ENCODE assay signal across 8 mouse cellular contexts in the genomic region with DNA sequence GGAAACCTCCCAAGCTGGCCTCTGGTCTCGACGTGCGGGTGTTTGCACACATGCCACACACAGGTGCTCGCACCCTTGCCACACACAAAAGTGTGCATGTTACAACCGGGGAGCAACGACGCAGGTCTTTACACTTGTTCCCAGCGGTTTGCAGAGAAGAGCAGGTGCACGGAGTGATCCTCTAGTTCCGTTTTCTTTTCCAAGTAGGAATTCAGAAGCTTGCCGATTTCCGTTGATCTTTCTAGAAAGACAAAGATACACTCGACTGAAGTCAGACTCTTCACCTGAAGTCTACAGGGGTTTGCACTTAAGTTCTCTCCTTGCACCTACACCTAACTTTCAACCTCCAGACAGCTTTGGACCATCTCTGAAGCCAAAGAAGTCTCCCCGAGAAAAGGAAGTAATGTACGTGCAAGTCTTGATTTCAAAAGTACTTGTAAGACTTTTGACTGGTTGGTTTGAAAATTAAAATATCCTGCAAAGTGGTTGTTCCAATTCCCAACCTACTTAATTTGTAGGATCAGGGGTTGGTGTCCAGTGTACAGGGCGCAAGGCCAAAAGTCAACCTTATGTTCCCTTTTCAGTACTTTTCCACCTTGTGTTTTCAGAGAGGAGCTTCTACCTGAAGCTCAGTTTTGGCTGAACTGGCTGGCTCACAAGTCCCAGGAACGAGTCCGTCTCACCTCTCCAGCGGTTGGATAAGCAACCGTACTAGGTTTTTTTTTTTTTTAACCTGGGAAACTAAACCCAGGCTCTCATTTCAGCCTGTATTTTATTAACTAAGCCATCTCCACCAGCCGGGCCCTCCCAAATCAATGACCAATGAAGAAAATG. TPM values are rescaled to one million over a fixed set of nuclear protein-coding genes. Genes with fewer than 3 reads are reported as not detected.
DNase-seq lines count a peak whose midpoint lies in the region; ATAC-seq lines count a peak whose summit lies in the region.

No protein-coding gene starts in this region.

- WGBS in heart, embryonic 14.5 days, result 72% methylated on average over 21 of the region's 21 CpGs
- WGBS in hindbrain, embryonic 10.5 days, result 78% methylated on average over 21 of the region's 21 CpGs
- WGBS in midbrain, embryonic 14.5 days, result 80% methylated on average over 21 of the region's 21 CpGs

- H3K4me3 ChIP-seq in heart, embryonic 14.5 days (ENCODE audit: control insufficient read depth in 1 of 2, insufficient read depth in 1 of 2, low read depth in 1 of 2, low read length in 2 of 2), result peak overlapping the region; percentile 72 to 78
- peak overlapping the region; percentile 88 for H3K4me3 ChIP-seq in hindbrain, embryonic 10.5 days
- peak overlapping the region; percentile 70 for H3K4me3 ChIP-seq in midbrain, embryonic 14.5 days (replicated peaks; ENCODE audit: low read depth, low read length)

- H3K9ac ChIP-seq in heart, embryonic 14.5 days (ENCODE audit: low read length), result peak overlapping the region; percentile 88
- H3K9ac ChIP-seq in midbrain, embryonic 14.5 days (replicated peaks; ENCODE audit: low read length), result peak overlapping the region; percentile 60

- H3K27ac ChIP-seq in heart, embryonic 14.5 days (replicated peaks in 1 of 2; ENCODE audit: control insufficient read depth in 1 of 2, insufficient read depth in 1 of 2, low read depth in 2 of 2, low read length in 2 of 2), result peak overlapping the region in 1 of 2 experiments; percentile 88; a peak in 2 of 4 replicates
- peak overlapping the region; percentile 92 for H3K27ac ChIP-seq in hindbrain, embryonic 10.5 days
- H3K27ac ChIP-seq in midbrain, embryonic 14.5 days (replicated peaks; ENCODE audit: low read depth, low read length), result 0 out of 2 replicates have a peak overlapping the region, but pooled peaks have one; percentile 63

- H3K4me2 ChIP-seq in heart, embryonic 14.5 days (ENCODE audit: low read length), result peak overlapping the region; percentile 94
- H3K4me2 ChIP-seq in midbrain, embryonic 14.5 days (ENCODE audit: low read length), result peak overlapping the region; percentile 93

- intact Hi-C loops in heart, postnatal 14 days (cut with DNase I), result loop anchor here (5.0 kb wide), 4 partner anchors 49 to 289 kb away; a partner anchor contains a TSS

- DNase-seq in heart, postnatal 14 days, result no peak
- DNase-seq in R1 (ENCODE audit: low read depth, low spot score), result peak; percentile 10
- no peak for DNase-seq in hindbrain, embryonic 10.5 days (ENCODE audit: low spot score)
- no peak for DNase-seq in midbrain, embryonic 14.5 days
- DNase-seq in right cerebral cortex, adult 2 months (ENCODE audit: low spot score in 2 of 2), result no peak
- no peak for DNase-seq in urinary bladder, postnatal 14 days (ENCODE audit: low spot score)
- DNase-seq in frontal cortex, postnatal 14 days (ENCODE audit: low spot score in 2 of 2), result no peak

- ATAC-seq in heart, embryonic 14.5 days (ENCODE audit: insufficient number of reproducible peaks, insufficient read depth, low FRiP score, low read depth), result no peak
- no peak for ATAC-seq in midbrain, embryonic 14.5 days (ENCODE audit: low FRiP score, low TSS enrichment)

- H3K36me3 ChIP-seq in heart, embryonic 14.5 days (ENCODE audit: control insufficient read depth, insufficient read depth, low read length), result peaks cover 50% of the 10 kb centered on the region
- peaks cover 57% of the 10 kb centered on the region for H3K36me3 ChIP-seq in hindbrain, embryonic 10.5 days
- peaks cover 32% of the 10 kb centered on the region for H3K36me3 ChIP-seq in midbrain, embryonic 14.5 days (ENCODE audit: control insufficient read depth, insufficient read depth, low read length)

- peaks cover 10 to 44% of the 10 kb centered on the region in 2 experiments for H3K4me1 ChIP-seq in heart, embryonic 14.5 days (ENCODE audit: control insufficient read depth in 2 of 2, insufficient read depth in 2 of 2, low read length in 2 of 2)
- H3K4me1 ChIP-seq in hindbrain, embryonic 10.5 days (replicated peaks), result peaks cover 44% of the 10 kb centered on the region
- peaks cover 21% of the 10 kb centered on the region for H3K4me1 ChIP-seq in midbrain, embryonic 14.5 days (ENCODE audit: control insufficient read depth, insufficient read depth, low read length)

- no peaks in the 10 kb centered on the region for H3K9me3 ChIP-seq in heart, embryonic 14.5 days (ENCODE audit: control insufficient read depth, low read length)
- H3K9me3 ChIP-seq in hindbrain, embryonic 10.5 days, result no peaks in the 10 kb centered on the region
- no peaks in the 10 kb centered on the region for H3K9me3 ChIP-seq in midbrain, embryonic 14.5 days (ENCODE audit: control insufficient read depth, low read length)

- no peaks in the 10 kb centered on the region for H3K27me3 ChIP-seq in heart, embryonic 14.5 days (ENCODE audit: control insufficient read depth, insufficient read depth, low read length)
- H3K27me3 ChIP-seq in hindbrain, embryonic 10.5 days (ENCODE audit: insufficient read depth, poor library complexity, severe bottlenecking), result no peaks in the 10 kb centered on the region
- no peaks in the 10 kb centered on the region for H3K27me3 ChIP-seq in midbrain, embryonic 14.5 days (ENCODE audit: control insufficient read depth, insufficient read depth, low read length)

RNA-seq across cellular contexts. Expression of a gene that starts 0.8 kb away (rescaled TPM):
- 164 and 167 TPM in 2 replicates for polyA plus RNA-seq in heart, embryonic 14.5 days (2014; fragmentation: Nextera tagmentation; extraction: Ambion mirVana)
- 10 to 100 TPM; 33.0 to 33.9 TPM for total RNA-seq in heart, postnatal 14 days (2021)
- polyA plus RNA-seq in hindbrain, embryonic 10.5 days (2016; fragmentation: Nextera tagmentation; extraction: Ambion mirVana), result 228 and 263 TPM in 2 replicates
- polyA plus RNA-seq in midbrain, embryonic 14.5 days (2014; fragmentation: Nextera tagmentation; extraction: Ambion mirVana), result 143 and 144 TPM in 2 replicates

RNA-seq across cellular contexts. Expression of a gene that starts 2.9 kb away (rescaled TPM):
- 11.2 and 11.6 TPM in 2 replicates for polyA plus RNA-seq in heart, embryonic 14.5 days (2014; fragmentation: Nextera tagmentation; extraction: Ambion mirVana)
- total RNA-seq in heart, postnatal 14 days (2021), result 10 to 100 TPM in 1 of 2 experiments, 1 to 10 TPM in 1; 8.3 to 10.6 TPM
- 17.4 and 24.4 TPM in 2 replicates for polyA plus RNA-seq in hindbrain, embryonic 10.5 days (2016; fragmentation: Nextera tagmentation; extraction: Ambion mirVana)
- polyA plus RNA-seq in midbrain, embryonic 14.5 days (2014; fragmentation: Nextera tagmentation; extraction: Ambion mirVana), result 9.6 and 9.7 TPM in 2 replicates

RNA-seq across cellular contexts. Expression of a gene that starts 23.8 kb away (rescaled TPM):
- polyA plus RNA-seq in heart, embryonic 14.5 days (2014; fragmentation: Nextera tagmentation; extraction: Ambion mirVana), result 16.1 and 17.3 TPM in 2 replicates
- 10 to 100 TPM; 29.3 to 29.5 TPM for total RNA-seq in heart, postnatal 14 days (2021)
- 16.1 and 16.4 TPM in 2 replicates for polyA plus RNA-seq in hindbrain, embryonic 10.5 days (2016; fragmentation: Nextera tagmentation; extraction: Ambion mirVana)
- 10.5 and 11.5 TPM in 2 replicates for polyA plus RNA-seq in midbrain, embryonic 14.5 days (2014; fragmentation: Nextera tagmentation; extraction: Ambion mirVana)

RNA-seq across cellular contexts. Expression of a gene that starts 46.2 kb away (rescaled TPM):
- polyA plus RNA-seq in heart, embryonic 14.5 days (2014; fragmentation: Nextera tagmentation; extraction: Ambion mirVana), result 52.8 and 59.4 TPM in 2 replicates
- 10 to 100 TPM; 60.5 to 73.5 TPM for total RNA-seq in heart, postnatal 14 days (2021)
- 40.7 and 48.8 TPM in 2 replicates for polyA plus RNA-seq in hindbrain, embryonic 10.5 days (2016; fragmentation: Nextera tagmentation; extraction: Ambion mirVana)
- 39.2 and 46.3 TPM in 2 replicates for polyA plus RNA-seq in midbrain, embryonic 14.5 days (2014; fragmentation: Nextera tagmentation; extraction: Ambion mirVana)

RNA-seq across cellular contexts. Expression of a gene that starts 49.6 kb away (rescaled TPM):
- polyA plus RNA-seq in heart, embryonic 14.5 days (2014; fragmentation: Nextera tagmentation; extraction: Ambion mirVana), result 63.1 and 63.5 TPM in 2 replicates
- 10 to 100 TPM; 40.9 to 41.8 TPM for total RNA-seq in heart, postnatal 14 days (2021)
- polyA plus RNA-seq in hindbrain, embryonic 10.5 days (2016; fragmentation: Nextera tagmentation; extraction: Ambion mirVana), result 83.7 and 103 TPM in 2 replicates
- 101 and 102 TPM in 2 replicates for polyA plus RNA-seq in midbrain, embryonic 14.5 days (2014; fragmentation: Nextera tagmentation; extraction: Ambion mirVana)
